Mouse (Mus musculus) 3T3-L1 (cell line): ENCODE data around the gene C2cd3.

Experiments used
- DNase-seq: peaks from one replicate; pipeline ENCODE4 v3.0.0-alpha.2; 2015; ENCODE audit warnings: low read depth, low spot score

The C2cd3 gene

GRCm38 (mm10) chr7:100497402-100497801, 125.4 kb downstream of the C2cd3 start:
- no peak for DNase-seq

- DNase-seq: no peak
These were observed 125.9 kb downstream of the C2cd3 start for GRCm38 (mm10) chr7:100497982-100498381.

- no peak for DNase-seq
These were observed 127.4 kb downstream of the C2cd3 start for GRCm38 (mm10) chr7:100499465-100499864.

GRCm38 (mm10) chr7:100500276-100500977, 128.4 kb downstream of the C2cd3 start:
- no peak for DNase-seq

GRCm38 (mm10) chr7:100501027-100501843, 129.2 kb downstream of the C2cd3 start:
- no peak for DNase-seq

GRCm38 (mm10) chr7:100501844-100502373, 129.9 kb downstream of the C2cd3 start:
- DNase-seq: no peak

GRCm38 (mm10) chr7:100502374-100502922, 130.4 kb downstream of the C2cd3 start:
- no peak for DNase-seq

GRCm38 (mm10) chr7:100503076-100503475, 131.0 kb downstream of the C2cd3 start:
- DNase-seq: no peak

- DNase-seq: no peak
These were observed 132.9 kb downstream of the C2cd3 start for GRCm38 (mm10) chr7:100504740-100505487.

GRCm38 (mm10) chr7:100506494-100506893, 134.5 kb downstream of the C2cd3 start:
- no peak for DNase-seq

- no peak for DNase-seq
These were observed 136.6 kb downstream of the C2cd3 start for GRCm38 (mm10) chr7:100508670-100509069.

GRCm38 (mm10) chr7:100511602-100512001, 139.6 kb downstream of the C2cd3 start:
- no peak for DNase-seq

- no peak for DNase-seq
These were observed 142.5 kb downstream of the C2cd3 start, which contains the start of gene Dnajb13 for GRCm38 (mm10) chr7:100514573-100514972. Gene Dnajb13, minus strand, starts transcription at chr7:100514960.
